In genomic region chr14:122140126-122140525, GRCm38 (mm10) we compare ENCODE assay signal across 29 mouse cellular contexts. TPM values are rescaled to one million over a fixed set of nuclear protein-coding genes. Genes with fewer than 3 reads are reported as not detected.
A peak's percentile ranks its signal among the peaks of the same experiment; 100 is the strongest.
DNase-seq lines count a peak whose midpoint lies in the region; ATAC-seq and TF ChIP-seq lines count a peak whose summit lies in the region.
"Had no signal": no experiment of that assay in that cellular context is flagged by ENCODE, and none has a peak within 500 bp of the region (broad histone marks: within the 10 kb centered on the region; RNA-seq: fewer than 3 reads in every experiment).

No protein-coding gene starts in this region.

- no peak overlapping the region for H3K27ac ChIP-seq in midbrain, embryonic 11.5 days (ENCODE audit: low read depth, low read length)
- H3K27ac ChIP-seq in midbrain, postnatal 0 days (ENCODE audit: low read depth, low read length) = no peak overlapping the region
- H3K27ac ChIP-seq: embryonic facial prominence, embryonic 13.5 days; embryonic facial prominence, embryonic 15.5 days; forebrain, embryonic 10.5 days; forebrain, embryonic 12.5 days had no signal

- H3K9ac ChIP-seq in midbrain, embryonic 11.5 days (ENCODE audit: low read length) = no peak overlapping the region
- H3K9ac ChIP-seq in midbrain, postnatal 0 days (replicated peaks; ENCODE audit: low read length, poor library complexity, severe bottlenecking) = no peak overlapping the region
- H3K9ac ChIP-seq: embryonic facial prominence, embryonic 13.5 days; embryonic facial prominence, embryonic 15.5 days; forebrain, embryonic 12.5 days had no signal

- DNase-seq in midbrain, embryonic 11.5 days (ENCODE audit: low spot score, missing footprints) = peak; percentile 74
- no peak for DNase-seq in midbrain, postnatal 0 days (ENCODE audit: low spot score)
- DNase-seq in Muller cell, postnatal 12 days (ENCODE audit: inconsistent ontology term) = peak; percentile 5
- DNase-seq in WW6 (ENCODE audit: low read depth, low spot score) = peak; percentile 18
- DNase-seq in frontal cortex, adult 2 months (ENCODE audit: extremely low spot score in 1 of 2, low spot score in 1 of 2) = no peak
- no peak for DNase-seq in thymus, postnatal 36 days
- DNase-seq in c-Kit-positive CD71-positive TER-119-positive erythroid progenitor cells, embryonic 14.5 days (ENCODE audit: low spot score) = no peak
- DNase-seq: adrenal gland, adult 8-10 months; adrenal gland, postnatal 14 days; adrenal gland, postnatal 36 days; B cell, adult 2 months; cerebellum, adult 11 months; cerebellum, adult 18-20 months; cerebellum, adult 8-10 months; cerebellum, adult 9-11 months; cerebellum, postnatal 14 days; cerebellum, postnatal 36 days; embryo, embryonic 11 days had no signal

- ATAC-seq in midbrain, embryonic 11.5 days (ENCODE audit: low FRiP score) = no peak
- no peak for ATAC-seq in midbrain, postnatal 0 days (ENCODE audit: low FRiP score)
- ATAC-seq: activated CD4-positive, CD25-positive, alpha-beta regulatory T cell, adult 4 months; CD4-positive, CD25-positive, alpha-beta regulatory T cell, adult 4 months; forebrain, embryonic 14.5 days; forebrain, embryonic 16.5 days had no signal

- no peak overlapping the region for H3K4me2 ChIP-seq in midbrain, embryonic 11.5 days
- no peak overlapping the region for H3K4me2 ChIP-seq in midbrain, postnatal 0 days (ENCODE audit: low read depth, low read length, poor library complexity, severe bottlenecking)
- H3K4me2 ChIP-seq: embryonic facial prominence, embryonic 13.5 days; embryonic facial prominence, embryonic 15.5 days; forebrain, embryonic 12.5 days had no signal

- no peak for TF ChIP-seq CTCF in midbrain, postnatal 0 days (IDR thresholded peaks at IDR 0.05)

- H3K4me3 ChIP-seq in midbrain, embryonic 11.5 days (ENCODE audit: low read depth, low read length) = no peak overlapping the region
- no peak overlapping the region for H3K4me3 ChIP-seq in midbrain, postnatal 0 days (ENCODE audit: low read depth, low read length)
- H3K4me3 ChIP-seq: embryonic facial prominence, embryonic 13.5 days; embryonic facial prominence, embryonic 15.5 days; erythroblast, embryonic 14.5 days; forebrain, embryonic 10.5 days; forebrain, embryonic 12.5 days had no signal

- no peaks in the 10 kb centered on the region for H3K4me1 ChIP-seq in midbrain, embryonic 11.5 days (ENCODE audit: control insufficient read depth, insufficient read depth, low read length)
- H3K4me1 ChIP-seq in midbrain, postnatal 0 days (ENCODE audit: insufficient read depth, low read length) = no peaks in the 10 kb centered on the region
- H3K4me1 ChIP-seq: embryonic facial prominence, embryonic 13.5 days; embryonic facial prominence, embryonic 15.5 days; forebrain, embryonic 10.5 days; forebrain, embryonic 12.5 days had no signal

- WGBS in midbrain, embryonic 11.5 days = 83% methylated on average over 1 of the region's 1 CpGs
- 75% methylated on average over 1 of the region's 1 CpGs for WGBS in midbrain, postnatal 0 days

- peaks cover 6% of the 10 kb centered on the region for H3K36me3 ChIP-seq in midbrain, embryonic 11.5 days (ENCODE audit: control insufficient read depth, insufficient read depth, low read length)
- peaks cover 23% of the 10 kb centered on the region for H3K36me3 ChIP-seq in midbrain, postnatal 0 days (ENCODE audit: insufficient read depth, low read length)

- H3K27me3 ChIP-seq in midbrain, embryonic 11.5 days (ENCODE audit: control insufficient read depth, insufficient read depth, low read length) = no peaks in the 10 kb centered on the region
- H3K27me3 ChIP-seq in midbrain, postnatal 0 days (ENCODE audit: insufficient read depth, low read length) = no peaks in the 10 kb centered on the region
- H3K27me3 ChIP-seq: CH12.LX; embryonic facial prominence, embryonic 13.5 days; embryonic facial prominence, embryonic 15.5 days; forebrain, embryonic 12.5 days had no signal

- H3K9me3 ChIP-seq in midbrain, embryonic 11.5 days (ENCODE audit: control insufficient read depth, low read length) = no peaks in the 10 kb centered on the region
- no peaks in the 10 kb centered on the region for H3K9me3 ChIP-seq in midbrain, postnatal 0 days (ENCODE audit: low read length)
- H3K9me3 ChIP-seq: embryonic facial prominence, embryonic 13.5 days; embryonic facial prominence, embryonic 15.5 days; forebrain, embryonic 10.5 days; forebrain, embryonic 12.5 days; G1E had no signal

RNA-seq across cellular contexts. Expression of gene Tm9sf2, which starts 33.3 kb away (rescaled TPM):
- polyA plus RNA-seq in midbrain, embryonic 11.5 days (2014; fragmentation: Nextera tagmentation; extraction: Ambion mirVana) = 135 and 153 TPM in 2 replicates
- total RNA-seq in midbrain, postnatal 0 days (2014; rRNA removed) = 81.6 and 90.5 TPM in 2 replicates
- 103 and 104 TPM in 2 replicates for polyA plus RNA-seq in midbrain, postnatal 0 days (2015; fragmentation: Nextera tagmentation; extraction: Ambion mirVana)
- polyA plus RNA-seq in frontal cortex, adult 2 months (2012; rRNA removed) = 76.6 and 83.6 TPM in 2 replicates

RNA-seq across cellular contexts. Expression of gene Clybl, which starts 41.4 kb away (rescaled TPM):
- 27.6 and 31.5 TPM in 2 replicates for polyA plus RNA-seq in midbrain, embryonic 11.5 days (2014; fragmentation: Nextera tagmentation; extraction: Ambion mirVana)
- 8.7 and 13.3 TPM in 2 replicates for total RNA-seq in midbrain, postnatal 0 days (2014; rRNA removed)
- 21.1 and 21.6 TPM in 2 replicates for polyA plus RNA-seq in midbrain, postnatal 0 days (2015; fragmentation: Nextera tagmentation; extraction: Ambion mirVana)
- polyA plus RNA-seq in frontal cortex, adult 2 months (2012; rRNA removed) = 24.5 and 24.6 TPM in 2 replicates

Comparison
In these comparisons a context has a peak if more than half of its experiments do, and no peak if none do; other contexts are left out.
1. DNase-seq: peak in midbrain, embryonic 11.5 days (single experiment), Muller cell, postnatal 12 days (single experiment) and WW6 (single experiment); none in midbrain, postnatal 0 days (single experiment), frontal cortex, adult 2 months (0 of 2), thymus, postnatal 36 days (0 of 2) and c-Kit-positive CD71-positive TER-119-positive erythroid progenitor cells, embryonic 14.5 days (single experiment).